In the genomic region with DNA sequence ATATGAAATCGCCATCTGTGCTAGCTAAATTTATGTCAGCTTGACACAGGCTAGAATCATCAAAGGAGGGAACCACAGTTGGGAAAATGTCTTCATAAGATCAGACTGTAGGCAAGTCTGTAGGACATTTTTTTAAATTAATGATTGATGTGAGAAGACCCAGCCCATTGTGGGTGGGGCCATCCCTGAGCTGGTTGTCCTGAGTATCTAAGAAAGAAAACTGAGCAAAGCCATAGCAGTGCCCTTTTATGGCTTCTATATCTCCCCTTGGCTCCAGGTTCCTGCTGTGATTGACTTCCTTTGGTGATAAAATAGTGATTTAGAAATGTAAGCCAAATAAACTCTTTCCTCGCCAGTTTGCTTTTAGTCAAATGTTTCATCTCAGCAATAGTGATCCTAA, we compare ENCODE assay signal across 19 mouse cellular contexts.
"Had no signal": no experiment of that assay in that cellular context is flagged by ENCODE, and none has a peak within 500 bp of the region (broad histone marks: within the 10 kb centered on the region; RNA-seq: fewer than 3 reads in every experiment).

No protein-coding gene starts in this region.

- H3K27ac ChIP-seq: lung, embryonic 15.5 days; midbrain, embryonic 10.5 days; midbrain, embryonic 12.5 days; neural tube, embryonic 13.5 days; neural tube, embryonic 15.5 days; stomach, embryonic 15.5 days; stomach, postnatal 0 days had no signal

- H3K4me2 ChIP-seq: lung, embryonic 15.5 days; midbrain, embryonic 12.5 days; neural tube, embryonic 13.5 days; neural tube, embryonic 15.5 days; stomach, embryonic 15.5 days had no signal

- H3K36me3 ChIP-seq: lung, embryonic 15.5 days; midbrain, embryonic 10.5 days; midbrain, embryonic 12.5 days; neural tube, embryonic 15.5 days; stomach, embryonic 15.5 days had no signal

- H3K4me1 ChIP-seq: lung, embryonic 15.5 days; midbrain, embryonic 10.5 days; neural tube, embryonic 13.5 days; stomach, embryonic 15.5 days had no signal

- H3K9me3 ChIP-seq: lung, embryonic 15.5 days; midbrain, embryonic 10.5 days; midbrain, embryonic 12.5 days; neural tube, embryonic 15.5 days; stomach, embryonic 15.5 days had no signal

- ATAC-seq: liver, postnatal 0 days; midbrain, embryonic 16.5 days had no signal

- H3K9ac ChIP-seq: liver, postnatal 0 days; lung, embryonic 15.5 days; midbrain, embryonic 12.5 days; neural tube, embryonic 13.5 days; neural tube, embryonic 15.5 days; stomach, embryonic 15.5 days had no signal

- H3K27me3 ChIP-seq: lung, embryonic 15.5 days; midbrain, embryonic 12.5 days; neural tube, embryonic 13.5 days; neural tube, embryonic 15.5 days; stomach, embryonic 15.5 days had no signal

- H3K4me3 ChIP-seq: lung, embryonic 15.5 days; midbrain, embryonic 10.5 days; midbrain, embryonic 12.5 days; myocyte; neural tube, embryonic 13.5 days; neural tube, embryonic 15.5 days; stomach, embryonic 15.5 days had no signal

- DNase-seq: liver, postnatal 0 days; lung, adult 2 months; lung, postnatal 10 days; lung, postnatal 4 days; midbrain, embryonic 14.5 days; retina, postnatal 1 day; right cerebral cortex, postnatal 14 days; thymus, adult 18-20 months; thymus, postnatal 14 days; thymus, postnatal 36 days had no signal
